ENCODE assay signal across 10 mouse cellular contexts in genomic region chr1:131121987-131122386, GRCm38 (mm10). TPM values are rescaled to one million over a fixed set of nuclear protein-coding genes. Genes with fewer than 3 reads are reported as not detected.
A peak's percentile ranks its signal among the peaks of the same experiment; 100 is the strongest.
DNase-seq lines count a peak whose midpoint lies in the region; ATAC-seq lines count a peak whose summit lies in the region.
"Had no signal": no experiment of that assay in that cellular context is flagged by ENCODE, and none has a peak within 500 bp of the region (broad histone marks: within the 10 kb centered on the region; RNA-seq: fewer than 3 reads in every experiment).

No protein-coding gene starts in this region.

- H3K36me3 ChIP-seq in liver, embryonic 11.5 days (ENCODE audit: control insufficient read depth, insufficient read depth, low read length): no peaks in the 10 kb centered on the region

- no peaks in the 10 kb centered on the region for H3K27me3 ChIP-seq in liver, embryonic 11.5 days (replicated peaks; ENCODE audit: control insufficient read depth, insufficient read depth, low read length)

- no peaks in the 10 kb centered on the region for H3K9me3 ChIP-seq in liver, embryonic 11.5 days (ENCODE audit: control insufficient read depth, low read length)
- H3K9me3 ChIP-seq: megakaryocyte, embryonic 14.5 days had no signal

- DNase-seq in adrenal gland, postnatal 36 days: peak; percentile 42 to 52
- DNase-seq in adrenal gland, adult 8-10 months: no peak
- peak; percentile 69 for DNase-seq in liver
- no peak for DNase-seq in liver, embryonic 11.5 days (ENCODE audit: low spot score)
- DNase-seq in thymus, postnatal 10 days (ENCODE audit: low spot score in 2 of 2): peak; percentile 18 to 54
- DNase-seq in right cerebral cortex, postnatal 4 days: no peak
- DNase-seq in gastrocnemius, postnatal 36 days: no peak
- DNase-seq: heart, postnatal 10 days had no signal

- peaks cover 25% of the 10 kb centered on the region for H3K4me1 ChIP-seq in liver, embryonic 11.5 days (replicated peaks; ENCODE audit: control insufficient read depth, insufficient read depth, low read length)

- H3K4me3 ChIP-seq in liver, embryonic 11.5 days (ENCODE audit: low read depth, low read length): no peak overlapping the region
- H3K4me3 ChIP-seq: megakaryocyte, embryonic 14.5 days had no signal

- H3K27ac ChIP-seq in liver, embryonic 11.5 days (ENCODE audit: low read depth, low read length): no peak overlapping the region

- ATAC-seq in liver, embryonic 11.5 days (replicated peaks; ENCODE audit: low FRiP score): no peak
- 0 out of 2 replicates have a peak, but pooled peaks have one; percentile 26 for ATAC-seq in erythroblast, adult 5-6 weeks (replicated peaks; ENCODE audit: low FRiP score, poor library complexity, severe bottlenecking)

- intact Hi-C loops in gastrocnemius, postnatal 36 days (cut with DNase I): no loop called here

- H3K4me2 ChIP-seq in liver, embryonic 11.5 days: no peak overlapping the region

- no peak overlapping the region for H3K9ac ChIP-seq in liver, embryonic 11.5 days (ENCODE audit: low read depth, low read length)

- 40% methylated on average over 3 of the region's 3 CpGs for WGBS in liver, embryonic 11.5 days

RNA-seq across cellular contexts. Expression of gene Dyrk3, which starts 16.2 kb away (rescaled TPM):
- 1 to 10 TPM; 4.3 to 7.3 TPM for total RNA-seq in adrenal gland, postnatal 36 days (2021)
- 1 to 10 TPM; 4.9 to 9.5 (median 6.3) TPM for total RNA-seq in adrenal gland, adult 8-10 months (2022)
- polyA plus RNA-seq in liver, embryonic 11.5 days (2014; fragmentation: Nextera tagmentation; extraction: Ambion mirVana): 11.7 and 16.2 TPM in 2 replicates
- 92.8 and 106 TPM in 2 replicates for total RNA-seq in erythroblast, adult 5-6 weeks (2015; ENCODE audit: low replicate concordance)
- total RNA-seq in erythroblast, adult 5-6 weeks (2017; ENCODE audit: low replicate concordance): 97.3 and 107 TPM in 2 replicates
- total RNA-seq in gastrocnemius, postnatal 36 days (2021): not detected

RNA-seq across cellular contexts. Expression of gene Mapkapk2, which starts 24.4 kb away (rescaled TPM):
- 100 to 1,000 TPM; 205 to 213 TPM for total RNA-seq in adrenal gland, postnatal 36 days (2021)
- total RNA-seq in adrenal gland, adult 8-10 months (2022): 100 to 1,000 TPM; 155 to 174 (median 159) TPM
- 26.9 and 30.1 TPM in 2 replicates for polyA plus RNA-seq in liver, embryonic 11.5 days (2014; fragmentation: Nextera tagmentation; extraction: Ambion mirVana)
- total RNA-seq in erythroblast, adult 5-6 weeks (2015; ENCODE audit: low replicate concordance): 38.0 and 49.5 TPM in 2 replicates
- total RNA-seq in erythroblast, adult 5-6 weeks (2017; ENCODE audit: low replicate concordance): 26.3 and 33.3 TPM in 2 replicates
- total RNA-seq in gastrocnemius, postnatal 36 days (2021): 100 to 1,000 TPM; 214 to 237 TPM

RNA-seq across cellular contexts. Expression of gene Eif2d, which starts 31.0 kb away (rescaled TPM):
- 10 to 100 TPM; 34.8 to 46.9 TPM for total RNA-seq in adrenal gland, postnatal 36 days (2021)
- total RNA-seq in adrenal gland, adult 8-10 months (2022): 10 to 100 TPM; 44.9 to 56.7 (median 50.0) TPM
- 61.4 and 62.5 TPM in 2 replicates for polyA plus RNA-seq in liver, embryonic 11.5 days (2014; fragmentation: Nextera tagmentation; extraction: Ambion mirVana)
- 10.8 and 13.6 TPM in 2 replicates for total RNA-seq in erythroblast, adult 5-6 weeks (2015; ENCODE audit: low replicate concordance)
- total RNA-seq in erythroblast, adult 5-6 weeks (2017; ENCODE audit: low replicate concordance): 10.9 and 12.4 TPM in 2 replicates
- total RNA-seq in gastrocnemius, postnatal 36 days (2021): 10 to 100 TPM; 25.9 to 29.5 TPM

Comparison
In these comparisons a context has a peak if more than half of its experiments do, and no peak if none do; other contexts are left out.
1. DNase-seq: peak in adrenal gland, postnatal 36 days (2 of 2), liver (single experiment) and thymus, postnatal 10 days (2 of 2); none in adrenal gland, adult 8-10 months (single experiment), liver, embryonic 11.5 days (single experiment), right cerebral cortex, postnatal 4 days (single experiment) and gastrocnemius, postnatal 36 days (0 of 2).
2. RNA of gene Dyrk3, which starts 16.2 kb away (total RNA-seq): 92.8 to 107 TPM in erythroblast, adult 5-6 weeks; 4.3 to 7.3 TPM in adrenal gland, postnatal 36 days, 4.9 to 9.5 TPM in adrenal gland, adult 8-10 months and not detected in gastrocnemius, postnatal 36 days; every median in the first group is over 4 times any median in the second.